Mouse (Mus musculus) embryonic stem cell, embryonic (primary cell): Measurements from ENCODE around the gene Sox2.

Source experiments
- CTCF ChIA-PET, 4 experiments: fragments of 300-600 bp in 2 of 4; fragments of 350-600 bp in 2 of 4; sonication (Branson Sonifier 250); formaldehyde crosslinking; loops; one replicate each; lab custom pipeline; 2022; ENCODE audit warnings: inconsistent platforms in 2 of 4; lab: Charles Lee
- POLR2A ChIA-PET, 4 experiments: fragments of 300-600 bp in 2 of 4; fragments of 350-600 bp in 2 of 4; sonication (Branson Sonifier 250); formaldehyde crosslinking; loops; one replicate each; lab custom pipeline; 2022; ENCODE audit warnings: antibody characterized with exemption in 4 of 4, inconsistent platforms in 1 of 4; lab: Charles Lee

Sox2 gene

DNA sequence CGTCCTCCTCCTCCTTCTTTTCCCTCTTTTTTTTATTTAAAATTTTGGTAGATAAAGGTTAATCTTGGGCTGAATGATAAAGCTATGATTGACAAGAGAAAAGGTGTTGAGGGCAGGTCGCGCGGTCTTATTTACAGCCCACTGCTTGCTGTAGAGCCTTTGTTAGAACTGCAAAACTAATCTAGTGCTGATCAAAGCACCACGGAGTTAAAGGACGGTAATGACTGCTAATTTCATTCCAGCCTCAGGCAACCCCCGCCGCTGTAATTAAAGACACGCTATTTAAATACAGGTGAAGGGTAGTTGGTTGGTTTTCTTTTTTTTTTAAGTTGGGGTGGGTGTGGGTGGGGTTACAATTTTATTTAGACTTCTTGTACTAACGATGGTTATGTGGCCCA lies 10.3 kb upstream of the Sox2 start:
- CTCF ChIA-PET, result interaction anchor here (0.5 to 3.7 kb wide), 107 partner anchors 9 to 1722 kb away, joined by 3 to 29 read pairs (median 4); partner anchors contain the start of gene Sox2 (in 1 of the 4)
- POLR2A ChIA-PET, result interaction anchor here (0.6 to 7.5 kb wide), 36 partner anchors 9 to 565 kb away, joined by 3 to 75 read pairs (median 4); partner anchors contain the start of gene Sox2 (in 2 of the 4)

DNA sequence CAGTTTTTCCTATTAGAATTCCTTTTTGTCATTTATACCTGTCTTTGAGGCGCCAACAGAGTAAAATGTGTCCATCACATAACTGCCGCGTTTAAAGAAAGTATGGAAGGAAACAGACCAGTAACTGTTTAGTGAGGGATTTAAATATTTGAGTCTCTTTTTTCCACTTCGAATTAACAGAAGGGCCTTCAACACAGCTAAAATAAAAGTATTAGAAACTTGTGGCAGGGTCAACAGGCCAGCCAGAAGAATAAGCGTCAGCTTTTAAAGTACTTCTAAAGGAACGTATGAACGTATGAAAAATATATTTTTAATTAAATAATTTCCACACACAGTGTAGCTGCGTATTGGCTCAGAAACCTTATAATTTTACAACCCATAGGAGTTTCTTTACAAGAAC lies 9.9 kb upstream of the Sox2 start:
- CTCF ChIA-PET, result interaction anchor here (0.5 to 3.7 kb wide), 119 partner anchors 9 to 1723 kb away, joined by 3 to 29 read pairs (median 4); partner anchors contain the start of genes Sox2 (in 1 of the 4) and Ttc14 (in 1 of the 4)
- POLR2A ChIA-PET, result interaction anchor here (0.5 to 7.5 kb wide), 36 partner anchors 9 to 626 kb away, joined by 3 to 75 read pairs (median 4); partner anchors contain the start of gene Sox2 (in 2 of the 4)

GRCm38 (mm10) chr3:34640690-34641600 lies 9.3 kb upstream of the Sox2 start:
- ChIA-PET POLR2A (interaction anchor here (0.5 to 7.5 kb wide), 38 partner anchors 8 to 1123 kb away, joined by 3 to 75 read pairs (median 4); partner anchors contain the start of gene Sox2 (in 2 of the 4)), CTCF (interaction anchor here (0.5 to 3.7 kb wide), 121 partner anchors 8 to 1723 kb away, joined by 3 to 29 read pairs (median 4); partner anchors contain the start of genes Sox2 (in 1 of the 4) and Ttc14 (in 1 of the 4))

GRCm38 (mm10) chr3:34641756-34642497 lies 8.3 kb upstream of the Sox2 start:
- POLR2A ChIA-PET, result interaction anchor here (0.5 to 7.5 kb wide), 21 partner anchors 9 to 653 kb away, joined by 3 to 75 read pairs (median 9); partner anchors contain the start of gene Sox2 (in 2 of the 4)
- CTCF ChIA-PET, result interaction anchor here in 3 of 4 experiments (0.7 to 3.7 kb wide), 9 partner anchors 7 to 147 kb away, joined by 3 to 18 read pairs (median 5); no protein-coding TSS in a partner anchor

DNA sequence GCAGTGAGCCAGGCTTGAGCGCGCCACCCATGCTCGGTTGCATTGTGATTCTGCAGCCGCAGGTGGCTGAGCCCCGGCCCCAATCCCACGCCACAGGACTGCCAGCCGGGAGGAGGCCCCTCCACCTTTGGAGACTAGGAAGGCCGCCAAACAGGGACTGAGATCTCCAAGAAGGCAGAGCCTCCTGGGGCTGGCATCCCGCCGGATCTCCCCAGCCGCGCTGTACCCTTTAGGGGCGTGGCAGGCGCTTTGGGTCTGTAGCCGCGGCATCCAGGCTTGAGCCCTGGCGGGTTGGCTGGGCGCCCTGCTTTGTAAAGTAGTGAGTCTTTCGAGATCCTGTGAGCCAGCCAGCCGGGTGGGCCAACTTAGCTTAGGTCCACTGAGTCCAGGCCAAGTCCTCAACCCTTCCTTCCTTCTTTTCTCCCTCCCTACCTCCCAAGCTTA lies 7.7 kb upstream of the Sox2 start:
- POLR2A ChIA-PET, result interaction anchor here (0.5 to 6.9 kb wide), 30 partner anchors 10 to 701 kb away, joined by 3 to 64 read pairs (median 5); no protein-coding TSS in a partner anchor
- CTCF ChIA-PET, result interaction anchor here (0.6 to 1.3 kb wide), 8 partner anchors 67 to 681 kb away, joined by 3 to 7 read pairs (median 3); no protein-coding TSS in a partner anchor

GRCm38 (mm10) chr3:34643067-34643466 lies 7.1 kb upstream of the Sox2 start:
- ChIA-PET POLR2A (interaction anchor here (0.6 to 6.9 kb wide), 46 partner anchors 10 to 1079 kb away, joined by 3 to 64 read pairs (median 4); no protein-coding TSS in a partner anchor), CTCF (interaction anchor here (0.6 to 1.3 kb wide), 18 partner anchors 10 to 680 kb away, joined by 3 to 8 read pairs (median 4); no protein-coding TSS in a partner anchor)

DNA sequence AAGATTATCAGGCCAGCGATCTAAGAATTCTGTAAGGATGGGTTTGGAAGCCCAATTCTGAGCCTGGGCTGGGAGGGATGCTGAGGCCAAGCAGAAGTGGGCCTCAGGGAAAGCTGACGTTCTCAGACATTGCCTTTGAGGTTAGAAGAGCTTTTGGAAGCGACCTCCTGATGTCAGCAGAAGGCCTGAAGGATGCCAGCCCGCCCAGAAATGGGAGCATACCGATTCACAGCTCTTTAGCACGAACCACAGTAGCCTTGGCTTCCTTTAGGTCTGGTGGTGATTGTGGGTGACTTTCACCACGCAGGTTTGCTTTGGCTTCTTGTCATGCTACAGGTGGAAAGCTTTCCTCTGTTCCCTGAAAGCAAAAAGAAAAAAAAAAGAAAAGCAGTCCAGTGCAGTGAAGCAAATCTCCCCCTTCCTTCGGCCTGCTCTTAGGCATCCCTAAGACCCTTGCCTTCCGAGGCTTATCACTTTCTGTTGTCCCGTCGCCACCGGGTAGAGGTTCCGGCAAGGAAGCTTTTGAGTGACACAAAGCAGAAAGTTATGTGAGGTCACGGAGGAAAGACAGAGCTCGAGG lies 6.6 kb upstream of the Sox2 start:
- ChIA-PET POLR2A (interaction anchor here (0.6 to 6.9 kb wide), 43 partner anchors 9 to 1079 kb away, joined by 3 to 64 read pairs (median 4); no protein-coding TSS in a partner anchor), CTCF (interaction anchor here (0.6 to 1.3 kb wide), 17 partner anchors 10 to 653 kb away, joined by 3 to 8 read pairs (median 4); no protein-coding TSS in a partner anchor)

GRCm38 (mm10) chr3:34646169-34646568 lies 4.0 kb upstream of the Sox2 start:
- POLR2A ChIA-PET, result interaction anchor here in 3 of 4 experiments (0.6 to 17.5 kb wide), 12 partner anchors 9 to 143 kb away, joined by 3 to 475 read pairs (median 6); no protein-coding TSS in a partner anchor
- CTCF ChIA-PET, result interaction anchor here in 1 of 4 experiments (0.7 to 1.4 kb wide), 4 partner anchors 13 to 115 kb away, joined by 3 read pairs; no protein-coding TSS in a partner anchor

DNA sequence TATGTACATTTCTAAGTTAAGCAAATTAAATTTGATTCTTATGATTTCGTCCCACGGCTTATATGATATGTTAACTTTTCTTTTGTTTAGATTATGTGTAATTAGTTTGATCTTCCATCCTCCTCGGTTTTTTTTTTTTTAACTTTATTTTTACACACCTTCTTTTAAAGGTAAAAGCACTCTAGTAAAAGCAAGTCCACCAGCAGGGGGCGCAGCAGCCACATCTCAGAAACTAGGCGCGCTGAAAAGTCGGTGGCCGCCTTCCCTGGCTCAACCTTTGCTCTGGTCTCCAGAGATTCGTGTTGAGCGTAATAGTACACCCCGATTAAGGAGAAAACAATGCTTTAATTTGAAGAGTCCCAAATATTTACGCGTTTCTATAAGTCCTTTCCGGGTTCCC lies 2.5 kb upstream of the Sox2 start:
- CTCF ChIA-PET, result interaction anchor here in 1 of 4 experiments (2.1 kb wide), 1 partner anchor 9 kb away, joined by 11 read pairs; no protein-coding TSS in a partner anchor
- POLR2A ChIA-PET, result interaction anchor here (0.6 to 17.5 kb wide), 23 partner anchors 8 to 144 kb away, joined by 3 to 475 read pairs (median 23); no protein-coding TSS in a partner anchor

GRCm38 (mm10) chr3:34648105-34648832 lies 1.9 kb upstream of the Sox2 start:
- ChIA-PET CTCF (interaction anchor here in 3 of 4 experiments (0.6 to 2.8 kb wide), 7 partner anchors 7 to 360 kb away, joined by 3 to 11 read pairs (median 4); no protein-coding TSS in a partner anchor), POLR2A (interaction anchor here (0.6 to 17.5 kb wide), 60 partner anchors 8 to 613 kb away, joined by 3 to 475 read pairs (median 6); no protein-coding TSS in a partner anchor)

- ChIA-PET CTCF (interaction anchor here (0.5 to 2.8 kb wide), 16 partner anchors 8 to 675 kb away, joined by 3 to 11 read pairs (median 4); no protein-coding TSS in a partner anchor), POLR2A (interaction anchor here (0.5 to 17.5 kb wide), 73 partner anchors 9 to 614 kb away, joined by 3 to 475 read pairs (median 5); no protein-coding TSS in a partner anchor)
Observed at GRCm38 (mm10) chr3:34648833-34649719, 1.1 kb upstream of the Sox2 start.

- CTCF ChIA-PET, result interaction anchor here in 2 of 4 experiments (0.6 to 2.8 kb wide), 7 partner anchors 12 to 141 kb away, joined by 3 to 8 read pairs (median 3); no protein-coding TSS in a partner anchor
- POLR2A ChIA-PET, result interaction anchor here (0.5 to 17.5 kb wide), 36 partner anchors 7 to 615 kb away, joined by 3 to 475 read pairs (median 20); no protein-coding TSS in a partner anchor
Observed at GRCm38 (mm10) chr3:34650621-34651361, 586 bp downstream of the Sox2 start.

GRCm38 (mm10) chr3:34651486-34652170 lies 1.4 kb downstream of the Sox2 start:
- CTCF ChIA-PET, result interaction anchor here (0.5 to 1.3 kb wide), 7 partner anchors 10 to 831 kb away, joined by 3 to 5 read pairs (median 3); no protein-coding TSS in a partner anchor
- POLR2A ChIA-PET, result interaction anchor here (0.7 to 17.5 kb wide), 45 partner anchors 8 to 616 kb away, joined by 3 to 475 read pairs (median 8); no protein-coding TSS in a partner anchor
